Mouse (Mus musculus): ENCODE results near the gene Unc13b.

Unc13b gene

GRCm38 (mm10) chr4:43038567-43039495 lies 19.9 kb upstream of the Unc13b start:
- no peak for DNase-seq

GRCm38 (mm10) chr4:43039609-43040008 lies 19.1 kb upstream of the Unc13b start:
- no peak for DNase-seq

- peak; percentile 92 to 97 for DNase-seq
Measured at GRCm38 (mm10) chr4:43040114-43040572, 18.6 kb upstream of the Unc13b start.

- DNase-seq = no peak
Measured at GRCm38 (mm10) chr4:43040881-43041547, 17.7 kb upstream of the Unc13b start.

GRCm38 (mm10) chr4:43043644-43044357 lies 15.0 kb upstream of the Unc13b start:
- DNase-seq = no peak

GRCm38 (mm10) chr4:43044673-43045072 lies 14.1 kb upstream of the Unc13b start:
- no peak for DNase-seq

- DNase-seq = no peak
Measured at GRCm38 (mm10) chr4:43045285-43045658, 13.5 kb upstream of the Unc13b start.

- DNase-seq = peak; percentile 92 to 96
Measured at GRCm38 (mm10) chr4:43045659-43046302, 13.0 kb upstream of the Unc13b start, which contains the start of gene Fam214b. Gene Fam214b, minus strand, starts transcription at chr4:43046220.

- DNase-seq = no peak
Measured at GRCm38 (mm10) chr4:43046607-43047006, 12.1 kb upstream of the Unc13b start.

- DNase-seq = peak; percentile 63 to 80
Measured at GRCm38 (mm10) chr4:43047231-43047630, 11.5 kb upstream of the Unc13b start.

GRCm38 (mm10) chr4:43052627-43053026 lies 6.1 kb upstream of the Unc13b start:
- peak; percentile 67 to 81 for DNase-seq

GRCm38 (mm10) chr4:43057654-43058053 lies 1.1 kb upstream of the Unc13b start:
- no peak for DNase-seq

- DNase-seq = no peak
Measured at GRCm38 (mm10) chr4:43058392-43058752, 381 bp upstream of the Unc13b start.

- no peak for DNase-seq
Measured at GRCm38 (mm10) chr4:43059697-43060096, 944 bp downstream of the Unc13b start.

- DNase-seq = no peak
Measured at GRCm38 (mm10) chr4:43060286-43060685, 1.5 kb downstream of the Unc13b start.

GRCm38 (mm10) chr4:43065471-43065870 lies 6.7 kb downstream of the Unc13b start:
- no peak for DNase-seq

- no peak for DNase-seq
Measured at GRCm38 (mm10) chr4:43074923-43075322, 16.2 kb downstream of the Unc13b start.

- DNase-seq = no peak
Measured at GRCm38 (mm10) chr4:43078071-43078718, 19.4 kb downstream of the Unc13b start.

- DNase-seq = no peak
Measured at GRCm38 (mm10) chr4:43082458-43082857, 23.7 kb downstream of the Unc13b start.

- DNase-seq = no peak
Measured at GRCm38 (mm10) chr4:43089950-43090349, 31.2 kb downstream of the Unc13b start.

- DNase-seq = no peak
Measured at GRCm38 (mm10) chr4:43091183-43091582, 32.4 kb downstream of the Unc13b start.

GRCm38 (mm10) chr4:43113491-43113890 lies 54.7 kb downstream of the Unc13b start:
- no peak for DNase-seq
